10 mouse cellular contexts compared by ENCODE assay signal in the genomic region with DNA sequence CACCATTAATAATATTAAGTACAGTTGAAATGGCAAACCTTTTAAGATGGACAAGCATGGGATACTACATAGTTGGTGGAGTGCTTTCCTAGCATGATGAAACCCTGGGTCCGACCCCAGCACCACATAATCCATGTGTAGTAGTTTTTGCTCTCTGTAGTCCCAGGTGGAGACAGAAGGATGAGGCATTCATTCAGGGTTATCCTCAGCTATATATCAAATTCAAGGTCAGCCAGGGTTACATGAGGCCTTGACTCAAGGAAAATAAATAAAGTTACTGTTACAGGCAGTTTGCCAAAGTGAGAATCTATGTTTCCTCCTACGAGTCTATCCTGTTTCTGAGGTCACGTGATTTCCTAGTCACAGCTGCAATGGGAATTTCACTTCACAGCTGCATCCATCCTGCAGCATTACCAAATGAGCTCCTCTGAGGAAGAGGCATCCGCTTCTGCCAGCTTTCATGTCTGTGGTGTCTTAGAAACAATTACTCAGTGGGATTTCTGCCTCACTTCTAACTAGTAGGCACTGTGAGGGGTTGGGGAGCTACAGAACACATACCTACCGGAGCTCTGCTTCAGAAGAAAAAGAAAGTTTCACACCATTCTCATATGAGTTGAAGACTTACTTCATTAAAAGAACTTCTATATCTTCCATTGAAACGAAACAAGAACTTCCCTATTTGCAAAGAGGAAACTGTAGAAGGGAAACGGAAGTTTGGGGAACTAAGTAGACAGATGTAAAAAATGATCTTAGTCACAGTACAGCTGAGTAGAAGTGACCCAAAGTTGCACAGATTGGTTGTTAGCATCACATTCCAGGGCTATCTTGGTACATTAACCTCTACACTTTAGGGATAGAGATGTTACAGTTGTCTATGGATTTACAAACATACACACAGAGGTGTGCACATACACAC.
DNase-seq lines count a peak whose midpoint lies in the region; ATAC-seq and TF ChIP-seq lines count a peak whose summit lies in the region.
"Had no signal": no experiment of that assay in that cellular context is flagged by ENCODE, and none has a peak within 500 bp of the region (broad histone marks: within the 10 kb centered on the region; RNA-seq: fewer than 3 reads in every experiment).

No protein-coding gene starts in this region.

- no peak for TF ChIP-seq POLR2A in brain, embryonic 14.5 days (IDR thresholded peaks at IDR 0.05; ENCODE audit: borderline replicate concordance, extremely low read depth, insufficient read depth, insufficient read length, poor library complexity, severe bottlenecking)

- ATAC-seq in hematopoietic stem cell, adult 5-6 weeks (replicated peaks in 1 of 2; ENCODE audit: insufficient read depth in 1 of 2, low FRiP score in 2 of 2, low TSS enrichment in 1 of 2, low read depth in 1 of 2, poor library complexity in 2 of 2, severe bottlenecking in 2 of 2): peak; percentile 93 to 96
- peak; percentile 97 for ATAC-seq in megakaryocyte progenitor cell, adult 5-6 weeks (replicated peaks; ENCODE audit: poor library complexity)
- ATAC-seq: forebrain, embryonic 16.5 days had no signal

- no peak for TF ChIP-seq CTCF in brain, embryonic 14.5 days (IDR thresholded peaks at IDR 0.05; ENCODE audit: borderline replicate concordance, extremely low read depth, insufficient read depth, insufficient read length)

- DNase-seq in kidney, adult 8-10 months: peak; percentile 1
- DNase-seq in kidney, adult 18-20 months: no peak
- DNase-seq in brain, embryonic 14.5 days (ENCODE audit: low read depth): peak; percentile 33
- no peak for DNase-seq in right cerebral cortex, adult 2 months (ENCODE audit: low spot score in 2 of 2)
- no peak for DNase-seq in retina, embryonic 14.5 days (ENCODE audit: low spot score)
- DNase-seq: cerebellum, postnatal 10 days; spleen, adult 18-20 months had no signal

Comparison
In these comparisons a context has a peak if more than half of its experiments do, and no peak if none do; other contexts are left out.
1. DNase-seq: peak in kidney, adult 8-10 months (2 of 2) and brain, embryonic 14.5 days (single experiment); none in kidney, adult 18-20 months (single experiment), right cerebral cortex, adult 2 months (0 of 2) and retina, embryonic 14.5 days (single experiment).